Mouse (Mus musculus): ENCODE data around the gene Gm20388. TPM values are rescaled to one million over a fixed set of nuclear protein-coding genes. Genes with fewer than 3 reads are reported as not detected.

The Gm20388 gene
- polyA plus RNA-seq, 1 experiment from 2014 or later = 5.5 TPM

DNA sequence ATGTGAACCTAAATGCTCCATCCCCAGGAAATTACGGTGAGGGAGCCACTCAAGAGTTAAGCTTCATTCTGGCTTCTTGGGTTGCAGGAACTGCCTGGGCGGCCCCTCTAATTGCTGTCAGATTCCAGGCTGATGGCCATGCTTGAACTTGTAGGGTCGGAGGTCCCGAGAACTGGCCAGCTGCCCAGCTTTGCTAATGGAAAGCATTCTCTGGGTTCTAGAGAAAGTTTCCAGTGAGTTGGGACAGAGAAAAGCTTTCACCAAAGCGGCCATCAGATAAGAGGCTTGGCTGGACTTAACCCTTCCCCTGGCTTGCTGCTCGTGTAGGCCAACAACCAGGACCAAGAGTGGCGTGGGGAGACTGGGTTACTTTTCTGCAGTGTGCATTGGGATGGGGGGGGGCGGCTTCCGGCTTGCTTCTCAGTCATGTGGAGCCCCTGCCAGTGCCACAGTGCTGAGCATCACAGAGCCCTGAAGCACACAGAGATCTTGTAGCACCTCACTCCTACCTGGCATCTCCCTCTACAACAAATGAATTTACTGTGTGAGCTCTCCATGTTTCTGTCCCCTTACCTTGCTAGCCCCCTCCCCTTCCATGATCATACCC, 3437.7 kb downstream of the Gm20388 start:
- Histone ChIP-seq H3K9ac (no peak overlapping the region), H3K4me3 (no peak overlapping the region), H3K27me3 (peaks cover 2% of the 10 kb centered on the region; the same call in 1 of the 2 replicates), H3K4me1 (peaks cover 23% of the 10 kb centered on the region), H3K4me2 (no peak overlapping the region), H3K9me3 (no peaks in the 10 kb centered on the region), H3K27ac (peak overlapping the region; percentile 67), H3K36me3 (no peaks in the 10 kb centered on the region)
- whole genome bisulfite sequencing = 21% methylated on average over 9 of the region's 9 CpGs
- ATAC-seq (ENCODE audit: borderline replicate concordance, extremely low read depth, low FRiP score, low TSS enrichment) = peak; percentile 81

DNA sequence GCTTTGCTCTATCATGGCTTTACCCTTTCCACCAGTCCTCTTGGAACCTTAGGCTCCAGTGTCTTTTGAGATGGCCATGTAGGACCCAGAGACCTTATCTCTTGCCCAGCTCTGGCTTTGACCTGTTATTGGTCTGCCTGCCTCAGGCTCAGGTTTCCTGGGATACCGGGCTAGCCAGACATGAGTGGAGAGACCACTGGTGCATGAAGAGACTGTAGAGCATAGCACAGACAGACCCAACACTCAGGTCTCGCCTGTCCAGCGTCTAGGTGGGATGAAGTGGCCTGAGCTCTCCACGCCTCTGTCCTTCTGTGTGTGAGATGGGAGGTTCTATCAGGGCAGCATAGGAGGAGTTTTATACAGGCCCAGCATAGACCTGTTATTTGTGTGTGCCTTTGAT, 3438.4 kb downstream of the Gm20388 start:
- WGBS = 71% methylated on average over 4 of the region's 4 CpGs
- peak overlapping the region; percentile 67; the same call in 1 of the 2 replicates for H3K27ac ChIP-seq
- H3K4me2 ChIP-seq = no peak overlapping the region
- H3K9ac ChIP-seq = no peak overlapping the region
- peaks cover 17% of the 10 kb centered on the region for H3K4me1 ChIP-seq
- no peaks in the 10 kb centered on the region for H3K36me3 ChIP-seq
- no peak overlapping the region for H3K4me3 ChIP-seq
- H3K9me3 ChIP-seq = no peaks in the 10 kb centered on the region
- no peak for ATAC-seq (ENCODE audit: borderline replicate concordance, extremely low read depth, low FRiP score, low TSS enrichment)
- peaks cover 7% of the 10 kb centered on the region for H3K27me3 ChIP-seq

DNA sequence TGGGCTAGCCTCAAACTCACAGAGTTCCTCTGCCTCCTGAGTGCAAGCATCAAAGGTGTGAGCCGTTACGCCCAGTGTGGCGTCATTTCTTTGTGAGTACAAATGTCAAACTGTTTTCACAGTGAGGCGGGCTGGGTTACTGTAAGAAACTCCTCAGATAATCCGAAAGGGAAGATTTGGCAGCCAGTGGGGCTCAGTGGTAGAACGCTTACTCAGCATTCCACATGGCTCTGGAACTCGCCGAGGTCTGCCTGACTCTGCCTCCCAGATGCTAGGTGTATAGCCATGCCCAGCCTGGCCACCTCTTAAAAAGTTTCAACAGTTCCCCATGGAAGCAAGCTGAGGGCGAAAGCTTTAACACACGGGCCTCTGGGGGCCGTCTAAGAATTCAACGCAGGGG, 3441.5 kb downstream of the Gm20388 start:
- Histone ChIP-seq H3K4me1 (peaks cover 17% of the 10 kb centered on the region), H3K9ac (no peak overlapping the region), H3K9me3 (no peaks in the 10 kb centered on the region), H3K36me3 (no peaks in the 10 kb centered on the region), H3K27me3 (peaks cover 8% of the 10 kb centered on the region), H3K4me2 (no peak overlapping the region), H3K27ac (no peak overlapping the region), H3K4me3 (no peak overlapping the region)
- ATAC-seq (ENCODE audit: borderline replicate concordance, extremely low read depth, low FRiP score, low TSS enrichment) = no peak
- 75% methylated on average over 12 of the region's 12 CpGs for WGBS

DNA sequence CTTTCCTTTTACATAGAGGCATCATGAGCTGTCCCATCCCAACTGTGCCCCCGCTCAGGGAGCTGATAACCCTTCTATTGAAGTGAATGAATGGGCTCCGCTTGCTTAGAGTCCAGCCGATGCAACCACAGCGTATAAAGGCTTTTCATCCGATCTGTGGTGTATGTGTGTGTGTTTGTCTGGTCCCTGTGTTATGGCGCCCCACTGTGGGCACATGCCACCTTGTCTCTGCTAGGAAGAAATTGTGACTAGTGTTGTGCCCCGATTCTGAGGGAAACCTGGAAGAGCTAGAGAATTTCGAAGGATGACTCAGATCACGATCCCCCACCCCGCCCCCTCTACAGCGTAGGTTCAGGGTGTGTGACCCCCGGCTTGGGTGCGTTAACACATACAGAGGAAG, 3442.1 kb downstream of the Gm20388 start:
- no peak overlapping the region for H3K4me2 ChIP-seq
- H3K27me3 ChIP-seq = peaks cover 8% of the 10 kb centered on the region
- H3K4me1 ChIP-seq = peaks cover 14% of the 10 kb centered on the region
- no peak overlapping the region for H3K9ac ChIP-seq
- no peaks in the 10 kb centered on the region for H3K9me3 ChIP-seq
- no peak overlapping the region for H3K27ac ChIP-seq
- no peak for ATAC-seq (ENCODE audit: borderline replicate concordance, extremely low read depth, low FRiP score, low TSS enrichment)
- WGBS = 45% methylated on average over 13 of the region's 13 CpGs
- no peak overlapping the region for H3K4me3 ChIP-seq
- no peaks in the 10 kb centered on the region for H3K36me3 ChIP-seq

DNA sequence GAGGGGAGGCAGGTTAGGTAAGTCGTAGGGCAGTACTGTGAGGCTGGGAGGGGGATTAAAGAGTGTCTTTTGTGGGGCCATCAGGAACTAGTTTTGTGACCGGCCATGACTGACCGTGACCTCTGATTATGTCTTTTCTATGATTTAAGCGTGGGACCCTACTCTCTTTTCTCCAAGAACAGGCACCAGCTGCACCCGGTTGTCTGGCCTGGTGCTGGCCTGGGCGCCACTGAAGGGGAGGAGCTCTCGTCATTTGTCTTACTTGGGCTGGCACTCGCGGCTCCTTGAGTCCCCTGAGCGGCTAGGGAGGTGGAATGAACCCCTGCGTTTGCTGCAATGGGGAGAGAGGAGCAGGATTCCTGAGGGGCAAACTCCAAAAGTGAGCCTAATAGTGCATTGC, 3442.6 kb downstream of the Gm20388 start:
- Histone ChIP-seq H3K9ac (no peak overlapping the region), H3K4me2 (no peak overlapping the region), H3K36me3 (no peaks in the 10 kb centered on the region), H3K4me3 (no peak overlapping the region), H3K4me1 (peaks cover 10% of the 10 kb centered on the region), H3K9me3 (no peaks in the 10 kb centered on the region), H3K27ac (no peak overlapping the region), H3K27me3 (peaks cover 8% of the 10 kb centered on the region)
- 32% methylated on average over 11 of the region's 11 CpGs for WGBS
- no peak for ATAC-seq (ENCODE audit: borderline replicate concordance, extremely low read depth, low FRiP score, low TSS enrichment)

DNA sequence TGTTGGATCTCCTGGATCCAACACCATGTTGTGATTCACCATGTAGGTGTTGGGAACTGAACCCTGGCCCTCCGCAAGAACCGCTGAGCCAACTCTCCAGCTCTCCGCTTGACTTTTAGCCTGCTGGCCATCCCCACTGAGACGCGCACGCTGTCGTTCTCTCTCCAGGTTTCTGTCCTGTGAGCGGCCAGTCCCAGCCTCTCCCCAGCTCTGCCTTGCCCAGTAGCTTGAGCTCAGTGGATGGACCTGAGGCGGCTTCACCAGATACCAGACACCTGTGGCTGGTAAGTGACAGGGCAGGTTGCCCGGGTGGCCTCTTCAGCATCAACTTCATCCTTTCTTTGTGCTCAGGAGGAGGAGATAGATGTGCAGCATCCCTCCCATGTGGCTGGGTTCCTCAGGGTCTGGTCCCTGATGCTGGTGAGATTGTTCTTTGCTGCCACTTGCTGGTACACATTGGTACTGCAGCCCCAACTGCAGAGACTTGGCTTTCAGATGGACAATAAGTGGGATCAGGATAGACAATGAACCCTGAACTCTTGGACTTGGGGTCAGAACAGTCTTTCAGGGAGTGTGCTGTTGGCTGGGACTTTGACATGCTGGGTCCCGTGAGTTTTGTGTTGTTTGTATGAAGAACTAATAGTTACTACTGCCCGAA, 3450.6 kb downstream of the Gm20388 start:
- ATAC-seq (ENCODE audit: borderline replicate concordance, extremely low read depth, low FRiP score, low TSS enrichment) = peak; percentile 17; the same call in 1 of the 2 replicates
- 43% methylated on average over 12 of the region's 12 CpGs for WGBS
- no peaks in the 10 kb centered on the region for H3K27me3 ChIP-seq
- H3K27ac ChIP-seq = no peak overlapping the region
- H3K9ac ChIP-seq = no peak overlapping the region
- no peaks in the 10 kb centered on the region for H3K4me1 ChIP-seq
- no peak overlapping the region for H3K4me3 ChIP-seq
- H3K9me3 ChIP-seq = no peaks in the 10 kb centered on the region
- no peaks in the 10 kb centered on the region for H3K36me3 ChIP-seq
- no peak overlapping the region for H3K4me2 ChIP-seq

DNA sequence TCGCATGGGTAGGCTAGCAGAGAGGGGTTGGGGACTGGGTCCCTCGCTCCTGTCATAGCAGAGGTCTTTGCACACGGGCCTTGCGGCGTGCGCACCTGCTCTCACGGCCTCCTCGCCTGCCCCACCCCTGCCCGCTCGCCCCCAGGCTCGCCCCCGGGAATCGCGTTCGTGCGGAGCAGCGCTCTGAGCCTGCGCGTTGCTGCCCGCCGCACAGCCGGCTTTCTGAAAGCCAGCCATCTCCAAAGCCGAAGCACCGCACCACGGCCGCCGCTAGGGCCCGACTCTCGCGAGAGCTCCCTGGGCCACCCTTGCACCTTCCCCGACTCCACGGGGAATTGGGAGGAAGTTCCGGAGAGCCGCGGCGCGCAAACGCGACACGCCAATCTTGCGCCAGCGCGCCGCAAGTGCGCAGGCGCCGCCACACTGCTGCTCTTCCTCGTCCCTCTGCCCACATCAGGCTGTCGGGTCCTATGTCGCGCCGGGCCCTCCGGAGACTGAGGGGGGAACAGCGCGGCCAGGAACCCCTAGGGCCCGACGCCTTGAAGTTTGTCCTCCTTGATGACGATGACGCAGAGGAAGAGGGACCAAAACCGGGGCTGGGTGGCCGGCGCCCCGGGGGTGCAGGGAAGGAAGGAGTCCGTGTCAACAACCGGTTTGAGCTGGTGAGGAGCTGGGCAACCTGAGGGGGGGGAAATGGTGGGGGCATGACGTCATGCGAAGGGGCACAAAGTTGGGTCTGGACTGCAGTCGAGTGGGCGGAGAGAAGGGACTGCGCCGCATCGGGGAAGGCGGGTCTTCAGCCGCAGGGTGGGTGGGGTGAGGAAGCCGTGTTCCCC, 3463.0 kb downstream of the Gm20388 start, which contains the start of gene Tcf25:
Gene Tcf25 (plus strand): TSS at position 351 of the 836 bp plus-strand sequence.
- peak; percentile 91 for ATAC-seq (ENCODE audit: borderline replicate concordance, extremely low read depth, low FRiP score, low TSS enrichment)
- Histone ChIP-seq H3K36me3 (0 out of 2 replicates have a peak, but pooled peaks cover 6% of the 10 kb centered on the region), H3K4me2 (peak within 1 kb of the TSS; percentile 87), H3K9ac (peak within 1 kb of the TSS; percentile 90), H3K27ac (peak within 1 kb of the TSS; percentile 98), H3K4me3 (peak within 1 kb of the TSS; percentile 91), H3K9me3 (no peaks in the 10 kb centered on the region), H3K27me3 (no peaks in the 10 kb centered on the region), H3K4me1 (peaks cover 18% of the 10 kb centered on the region)
- under 1% methylated on average over 68 of the region's 75 CpGs for WGBS

DNA sequence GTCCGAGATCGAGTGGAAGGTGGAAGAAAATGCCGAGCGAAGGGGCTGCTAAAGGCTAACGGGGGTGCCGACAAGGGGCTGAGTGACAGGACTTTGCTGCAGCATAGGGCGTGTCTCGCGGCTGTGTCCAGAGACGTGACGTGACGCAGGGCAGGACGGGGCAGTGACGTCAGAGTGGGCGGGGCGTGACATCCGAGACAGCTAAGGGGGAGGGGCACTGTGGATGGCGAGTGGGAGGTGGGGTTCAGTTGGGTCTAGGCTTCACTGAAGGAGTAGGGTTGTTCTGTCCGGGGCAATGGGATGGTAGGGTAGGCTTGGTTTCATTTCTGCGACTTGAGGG, 3463.6 kb downstream of the Gm20388 start:
- Histone ChIP-seq H3K9me3 (no peaks in the 10 kb centered on the region), H3K4me3 (peak overlapping the region; percentile 91), H3K27ac (peak overlapping the region; percentile 98), H3K27me3 (no peaks in the 10 kb centered on the region), H3K4me2 (peak overlapping the region; percentile 87), H3K4me1 (peaks cover 18% of the 10 kb centered on the region), H3K36me3 (0 out of 2 replicates have a peak, but pooled peaks cover 6% of the 10 kb centered on the region), H3K9ac (peak overlapping the region; percentile 90)
- under 1% methylated on average over 20 of the region's 20 CpGs for WGBS
- ATAC-seq (ENCODE audit: borderline replicate concordance, extremely low read depth, low FRiP score, low TSS enrichment) = peak; percentile 87

DNA sequence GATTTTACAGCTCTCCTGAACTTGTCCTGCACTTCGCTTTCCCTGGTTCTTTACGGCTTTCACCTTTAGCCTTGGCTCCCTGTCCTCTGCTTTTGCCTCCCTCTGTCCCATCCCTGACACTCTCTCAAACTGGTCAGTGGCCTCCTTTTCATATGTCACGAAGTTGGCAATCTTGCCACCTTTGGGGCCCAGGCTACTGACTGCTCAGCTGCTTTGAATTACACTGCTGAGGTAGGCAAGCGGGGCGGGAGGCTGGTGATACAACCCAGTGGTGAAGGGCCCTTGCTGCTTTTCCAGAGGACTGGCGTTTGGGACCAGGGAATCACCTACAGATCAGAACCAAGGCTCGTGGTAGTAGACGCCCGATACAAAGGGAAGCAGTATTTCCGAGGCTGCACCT, 3465.1 kb downstream of the Gm20388 start:
- H3K27ac ChIP-seq = no peak overlapping the region
- no peak for ATAC-seq (ENCODE audit: borderline replicate concordance, extremely low read depth, low FRiP score, low TSS enrichment)
- WGBS = 85% methylated on average over 10 of the region's 10 CpGs
- 0 out of 2 replicates have a peak, but pooled peaks cover 6% of the 10 kb centered on the region for H3K36me3 ChIP-seq
- H3K9ac ChIP-seq = no peak overlapping the region
- peaks cover 18% of the 10 kb centered on the region for H3K4me1 ChIP-seq
- H3K4me3 ChIP-seq = no peak overlapping the region
- H3K4me2 ChIP-seq = no peak overlapping the region
- H3K9me3 ChIP-seq = no peaks in the 10 kb centered on the region
- no peaks in the 10 kb centered on the region for H3K27me3 ChIP-seq

DNA sequence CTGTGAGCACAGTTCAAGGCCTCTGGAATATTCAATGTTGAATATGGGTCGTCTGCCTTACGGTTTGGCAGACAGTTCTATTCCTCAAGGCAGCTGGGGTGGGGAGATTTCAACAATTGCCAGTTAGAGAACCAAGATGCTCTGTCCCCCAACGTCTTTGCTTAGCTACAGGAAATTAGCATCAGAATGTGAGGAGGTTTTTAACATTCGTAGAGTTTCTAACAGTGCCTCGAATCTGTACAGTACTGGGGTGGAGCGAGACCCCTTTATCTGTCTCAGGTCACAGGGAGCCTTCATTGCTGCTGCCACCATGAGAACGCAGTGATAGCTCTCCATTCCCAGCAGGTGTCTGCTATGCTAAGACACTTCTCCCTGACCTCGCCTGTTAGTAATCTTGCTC, 3465.5 kb downstream of the Gm20388 start:
- no peak overlapping the region for H3K27ac ChIP-seq
- H3K4me1 ChIP-seq = peaks cover 18% of the 10 kb centered on the region
- no peaks in the 10 kb centered on the region for H3K27me3 ChIP-seq
- WGBS = 76% methylated on average over 8 of the region's 8 CpGs
- H3K4me3 ChIP-seq = no peak overlapping the region
- 0 out of 2 replicates have a peak, but pooled peaks cover 8% of the 10 kb centered on the region for H3K36me3 ChIP-seq
- no peak for ATAC-seq (ENCODE audit: borderline replicate concordance, extremely low read depth, low FRiP score, low TSS enrichment)
- no peak overlapping the region for H3K9ac ChIP-seq
- no peaks in the 10 kb centered on the region for H3K9me3 ChIP-seq
- no peak overlapping the region for H3K4me2 ChIP-seq

DNA sequence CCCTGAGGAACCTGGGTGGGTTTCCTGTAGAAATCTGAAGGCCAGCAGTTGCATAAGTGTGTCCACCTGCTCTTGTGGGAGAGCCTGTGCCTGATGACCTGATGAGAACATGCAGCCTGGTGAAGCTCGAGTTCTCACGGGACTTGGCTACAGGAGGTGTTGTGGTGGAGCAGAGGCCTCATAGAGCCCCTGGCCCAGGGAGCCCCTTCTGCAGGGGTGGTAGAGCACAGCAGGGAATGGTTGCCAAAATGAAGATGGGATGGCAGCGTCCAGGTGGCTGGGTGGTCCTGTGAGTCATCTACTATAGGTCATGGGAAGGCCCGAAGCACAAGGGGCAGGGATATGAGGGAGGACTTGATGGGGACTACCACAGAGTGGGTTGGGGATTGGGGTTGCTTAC, 3471.1 kb downstream of the Gm20388 start:
- Histone ChIP-seq H3K36me3 (peaks cover 56% of the 10 kb centered on the region), H3K27ac (no peak overlapping the region), H3K4me2 (no peak overlapping the region), H3K9ac (no peak overlapping the region), H3K27me3 (no peaks in the 10 kb centered on the region), H3K4me3 (no peak overlapping the region), H3K9me3 (no peaks in the 10 kb centered on the region), H3K4me1 (no peaks in the 10 kb centered on the region)
- ATAC-seq (ENCODE audit: borderline replicate concordance, extremely low read depth, low FRiP score, low TSS enrichment) = no peak
- WGBS = 90% methylated on average over 4 of the region's 4 CpGs

DNA sequence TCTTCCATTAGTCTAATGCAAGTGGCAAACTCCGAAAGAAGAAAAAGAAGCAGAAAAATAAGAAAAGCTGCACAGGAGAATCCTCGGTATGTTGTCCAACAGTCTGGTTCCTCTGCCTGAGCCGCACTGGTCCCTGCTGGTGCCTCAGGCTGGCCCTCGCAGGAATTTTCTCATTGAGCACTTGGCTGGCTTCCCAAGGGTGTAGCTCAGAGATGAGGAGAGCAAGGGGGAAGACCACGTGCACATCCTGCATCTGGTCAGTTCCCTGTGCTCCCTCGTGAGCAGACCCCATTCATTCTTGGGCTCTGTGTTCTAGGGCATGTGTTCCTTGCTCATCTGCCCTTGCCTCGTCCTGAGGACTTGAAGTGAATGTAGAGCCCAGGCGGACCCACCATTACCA, 3471.9 kb downstream of the Gm20388 start:
- no peak overlapping the region for H3K27ac ChIP-seq
- H3K9ac ChIP-seq = no peak overlapping the region
- no peak overlapping the region for H3K4me3 ChIP-seq
- H3K4me1 ChIP-seq = no peaks in the 10 kb centered on the region
- H3K27me3 ChIP-seq = no peaks in the 10 kb centered on the region
- no peak overlapping the region for H3K4me2 ChIP-seq
- WGBS = 83% methylated on average over 8 of the region's 8 CpGs
- no peak for ATAC-seq (ENCODE audit: borderline replicate concordance, extremely low read depth, low FRiP score, low TSS enrichment)
- H3K9me3 ChIP-seq = no peaks in the 10 kb centered on the region
- H3K36me3 ChIP-seq = peaks cover 64% of the 10 kb centered on the region

Measured in lung, embryonic 15.5 days (tissue).